Mouse (Mus musculus) adrenal gland, postnatal 36 days (tissue): Measurements from ENCODE around the gene Sytl3. TPM values are rescaled to one million over a fixed set of nuclear protein-coding genes. Genes with fewer than 3 reads are reported as not detected.
"Not testable (repeated sequence)": the region's sequence is repeated elsewhere in the genome, so short reads cannot be mapped to it uniquely, and the experiment has no call there.

Source experiments
- DNase-seq, 2 experiments: peaks; one replicate each; pipeline ENCODE4 v3.0.0; 2021; ENCODE audit warnings: mixed read lengths in 1 of 2
- total RNA-seq, 2 experiments: library from RNA; stranded (reverse); gene quantifications; 2 replicates each; pipeline ENCODE4 v1.2.3; 2021

Sytl3 gene
- total RNA-seq, 2 experiments from 2014 or later = 0.20 TPM; not detected in 1

DNA sequence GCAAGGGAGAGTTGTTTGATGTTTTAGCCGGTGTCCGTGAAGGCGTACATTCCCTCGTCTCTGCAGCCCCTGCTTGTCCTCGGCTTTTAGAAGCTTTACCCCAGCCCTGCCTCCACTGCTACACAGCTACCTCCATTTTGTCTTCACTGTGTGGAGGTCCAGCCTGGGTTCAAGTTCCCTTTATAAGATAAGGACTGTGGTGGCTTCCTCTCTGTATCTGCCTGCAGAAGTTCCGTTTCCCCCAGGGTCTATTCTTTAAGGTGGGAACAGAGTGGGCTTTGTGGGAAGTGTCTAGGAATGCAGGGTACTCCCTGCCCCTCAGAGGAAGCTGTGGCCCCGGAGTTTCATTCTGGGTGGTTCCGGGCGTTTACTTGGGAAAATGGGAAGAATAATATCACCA lies 36.8 kb downstream of the Sytl3 start:
- DNase-seq = not testable (repeated sequence)

DNA sequence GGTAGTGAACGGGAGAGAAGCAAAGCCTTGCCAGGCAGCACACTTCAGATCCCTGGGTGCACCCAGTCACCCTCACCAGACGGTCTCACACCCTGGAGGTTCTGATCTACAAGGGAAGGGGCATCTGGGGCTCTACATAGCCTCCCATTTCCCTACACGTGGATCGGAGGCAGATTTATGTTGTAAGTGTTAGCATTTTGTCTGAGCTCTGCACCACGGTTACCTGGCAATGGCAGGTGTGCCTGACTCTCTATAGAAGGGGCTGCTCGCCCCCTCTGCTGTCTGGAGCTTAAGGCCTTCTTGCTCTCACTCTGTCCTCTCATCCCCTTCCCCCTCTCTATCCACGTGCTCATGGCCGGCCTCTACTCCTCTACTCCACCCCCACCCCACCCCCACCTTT lies 37.6 kb downstream of the Sytl3 start:
- not testable (repeated sequence) for DNase-seq

DNA sequence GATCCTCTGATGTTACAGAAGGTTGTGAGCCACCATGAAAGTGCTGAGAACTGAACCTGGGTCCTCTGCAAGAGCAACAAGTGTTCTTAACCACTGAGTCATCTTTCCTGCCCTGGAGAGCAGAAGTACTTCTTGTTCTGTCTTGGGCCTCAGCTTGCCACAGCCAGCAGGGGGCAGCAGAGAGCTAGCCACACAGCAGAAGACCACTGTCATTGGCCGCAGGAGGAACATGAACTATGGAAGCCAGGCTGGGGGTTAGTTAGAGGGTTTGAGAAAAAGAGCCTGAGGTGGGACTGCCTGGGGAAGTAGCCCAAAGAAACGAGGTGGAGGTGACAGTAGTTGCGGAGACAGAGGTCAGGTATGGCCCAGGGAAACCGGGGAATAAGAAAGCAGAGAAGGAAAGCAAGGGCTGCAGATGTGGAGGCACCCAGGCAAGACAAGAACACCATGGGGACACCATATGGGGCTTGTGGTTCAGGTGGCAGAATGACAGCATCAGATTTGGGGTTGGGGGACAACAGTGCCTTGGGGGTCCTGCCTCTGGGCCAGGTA lies 38.4 kb downstream of the Sytl3 start:
- DNase-seq = peak; percentile 57 to 59

DNA sequence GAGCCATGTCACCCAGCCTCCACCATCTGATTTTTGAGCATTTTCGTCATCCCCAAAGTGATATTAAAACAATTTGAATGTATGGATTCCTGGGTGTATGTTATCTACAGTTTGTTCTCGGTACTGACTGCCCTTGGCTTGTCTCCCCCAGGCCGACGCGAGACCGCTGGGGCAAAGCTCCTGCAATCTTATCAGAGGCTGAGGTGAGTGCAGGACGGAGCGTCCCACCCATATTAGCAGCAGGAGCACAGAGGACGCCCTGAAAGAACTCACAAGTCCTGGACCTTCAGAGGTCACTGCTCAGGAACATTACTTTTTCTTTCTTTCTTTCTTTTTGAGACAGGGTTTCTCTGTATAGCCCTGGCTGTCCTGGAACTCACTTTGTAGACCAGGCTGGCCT lies 40.6 kb downstream of the Sytl3 start:
- DNase-seq = not testable (repeated sequence)

DNA sequence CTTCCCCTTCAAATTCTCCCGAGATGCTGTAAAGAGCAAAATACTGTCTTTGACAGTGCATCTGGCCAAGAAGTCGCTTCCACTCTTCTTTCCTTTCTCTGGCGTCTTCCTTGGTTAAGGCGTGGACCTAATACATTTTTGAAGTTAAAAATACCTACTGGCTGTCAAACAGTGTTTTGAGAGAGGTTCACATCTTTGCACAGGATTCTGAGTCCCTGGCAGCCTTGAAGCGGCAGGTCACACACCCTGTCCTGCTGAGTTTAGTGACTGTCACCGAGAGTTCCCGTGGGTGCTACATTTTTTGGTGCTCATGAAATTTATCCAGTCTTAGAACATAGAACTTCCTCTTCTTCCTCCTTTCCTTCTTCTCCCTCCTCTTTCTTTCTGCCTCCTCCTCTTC lies 41.2 kb downstream of the Sytl3 start:
- not testable (repeated sequence) for DNase-seq

DNA sequence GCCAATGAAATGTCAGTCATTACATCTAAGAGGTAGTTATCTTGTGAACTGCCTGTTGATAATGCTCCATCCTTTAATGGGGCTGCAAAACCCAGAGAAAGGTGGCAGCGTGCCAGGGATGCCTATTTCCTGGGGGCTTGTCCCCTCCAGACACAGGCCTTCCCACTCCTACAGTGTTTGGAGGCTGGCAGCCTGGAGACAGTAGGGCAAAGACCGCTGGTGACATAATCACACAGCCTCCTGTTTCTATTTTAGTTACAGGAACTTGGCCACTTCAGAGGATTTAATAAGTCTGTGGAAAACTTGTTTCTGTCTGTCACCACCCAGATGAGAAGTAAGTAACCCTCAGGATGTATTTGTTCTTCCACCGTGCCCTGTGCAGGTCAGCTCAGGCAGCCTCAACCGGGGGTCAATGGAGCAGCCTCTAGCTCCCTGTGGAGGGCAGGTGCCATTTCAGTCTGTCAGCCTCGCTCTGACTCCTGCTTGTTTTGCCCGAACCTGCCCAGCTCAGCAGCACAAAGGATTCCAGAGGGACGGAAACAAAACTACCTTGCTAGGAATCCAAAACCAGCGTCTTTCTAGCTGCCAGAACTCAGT lies 43.8 kb downstream of the Sytl3 start:
- DNase-seq = not testable (repeated sequence)

DNA sequence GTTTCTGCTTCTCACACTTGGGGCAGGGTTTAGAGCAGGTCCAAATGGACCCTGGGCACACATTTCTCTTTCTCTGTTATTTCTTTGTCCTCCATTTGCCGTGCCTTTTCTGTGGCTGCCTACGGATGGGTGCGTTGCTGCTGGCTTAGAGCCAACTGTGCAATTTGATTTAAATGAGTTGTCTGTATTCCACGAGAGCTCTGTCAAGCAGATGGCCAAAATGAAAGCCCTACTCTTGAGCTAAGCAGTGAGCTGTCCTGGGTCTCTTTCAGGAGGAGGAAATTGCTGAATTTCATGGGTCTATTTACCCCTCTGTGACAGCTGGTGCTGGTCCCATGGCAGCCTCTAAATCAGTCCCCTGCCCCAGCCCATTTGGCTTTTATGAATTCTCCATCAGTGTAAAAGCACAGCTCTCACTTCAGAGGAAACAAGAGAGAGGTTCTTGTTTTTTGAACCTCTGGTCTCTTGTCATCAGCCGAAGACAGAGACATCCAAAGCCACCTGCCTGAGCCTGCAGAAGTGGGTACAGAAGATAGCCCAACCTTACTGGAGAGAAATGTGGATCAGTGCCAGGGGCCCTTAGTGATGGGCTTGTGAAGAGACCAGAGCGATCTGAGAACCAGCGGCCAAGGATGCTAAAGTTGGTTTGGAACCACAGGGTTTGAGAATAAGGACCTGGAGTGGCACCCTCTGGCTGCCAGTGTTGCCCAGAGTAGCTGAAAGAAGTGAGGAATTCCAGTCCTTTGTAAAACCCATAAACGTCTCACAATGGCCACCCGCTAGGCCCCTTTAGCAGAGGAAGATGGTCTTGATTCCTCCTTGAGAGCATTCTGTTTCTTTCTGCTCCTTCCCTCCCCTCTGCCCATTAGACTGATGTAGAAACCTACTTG lies 44.7 kb downstream of the Sytl3 start:
- DNase-seq = not testable (repeated sequence)

DNA sequence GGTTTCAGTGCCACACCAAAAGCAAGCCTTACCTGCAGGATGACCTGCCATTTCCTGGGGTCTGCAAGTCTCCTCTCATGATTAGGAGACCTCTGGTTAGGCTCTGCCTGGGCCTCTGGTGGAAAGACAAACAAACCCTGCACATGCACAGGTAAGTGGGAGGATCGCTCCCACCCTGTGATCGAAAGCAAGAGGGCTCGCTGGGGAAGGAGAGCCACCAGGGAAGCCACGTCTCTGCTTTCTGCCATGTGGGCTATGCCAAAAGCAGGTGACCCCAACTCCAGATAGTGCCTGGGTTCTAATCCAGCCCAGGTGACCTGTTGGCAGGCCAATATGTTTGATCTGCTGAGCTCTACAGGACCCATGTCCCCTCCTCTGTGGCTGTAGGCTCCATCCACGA lies 47.6 kb downstream of the Sytl3 start:
- not testable (repeated sequence) for DNase-seq

DNA sequence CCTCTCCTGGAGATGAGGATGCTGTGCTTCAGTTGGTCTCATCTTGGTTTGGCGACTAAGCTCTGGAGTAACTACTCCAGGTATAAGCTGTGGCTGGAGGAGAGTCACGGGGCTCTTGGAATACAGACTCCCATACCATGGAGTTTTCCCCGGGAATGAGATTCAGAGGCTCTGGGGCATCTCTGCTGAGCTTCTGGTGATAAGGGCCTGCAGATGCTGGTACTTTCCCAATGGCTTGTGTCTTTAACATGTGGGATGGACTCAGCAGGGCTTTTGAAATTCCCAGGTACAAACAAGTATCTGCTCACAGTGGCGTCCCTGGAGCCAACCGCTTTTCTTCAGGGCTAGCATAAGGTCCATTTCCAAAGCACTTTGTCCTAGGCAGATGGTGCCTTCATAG lies 48.5 kb downstream of the Sytl3 start:
- not testable (repeated sequence) for DNase-seq

DNA sequence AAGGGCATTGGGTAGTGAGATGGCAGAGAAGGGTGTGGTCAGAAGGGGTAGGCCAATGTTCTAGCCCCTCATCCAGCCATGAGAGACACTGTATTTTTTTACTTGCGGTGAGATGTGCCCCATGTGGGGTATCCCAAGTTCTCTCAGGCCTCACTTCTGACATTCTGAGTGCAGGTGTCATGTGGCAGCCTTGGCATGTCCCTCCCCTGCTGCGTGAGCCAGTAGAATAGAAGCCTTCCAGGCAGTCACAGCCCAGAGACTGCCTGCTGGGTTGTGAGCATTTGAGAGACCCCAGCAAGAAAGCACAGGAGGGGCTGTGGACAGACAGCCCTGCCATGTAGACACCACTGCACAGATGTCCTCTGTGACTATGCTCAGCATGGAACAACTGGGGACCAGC lies 49.3 kb downstream of the Sytl3 start:
- not testable (repeated sequence) for DNase-seq

DNA sequence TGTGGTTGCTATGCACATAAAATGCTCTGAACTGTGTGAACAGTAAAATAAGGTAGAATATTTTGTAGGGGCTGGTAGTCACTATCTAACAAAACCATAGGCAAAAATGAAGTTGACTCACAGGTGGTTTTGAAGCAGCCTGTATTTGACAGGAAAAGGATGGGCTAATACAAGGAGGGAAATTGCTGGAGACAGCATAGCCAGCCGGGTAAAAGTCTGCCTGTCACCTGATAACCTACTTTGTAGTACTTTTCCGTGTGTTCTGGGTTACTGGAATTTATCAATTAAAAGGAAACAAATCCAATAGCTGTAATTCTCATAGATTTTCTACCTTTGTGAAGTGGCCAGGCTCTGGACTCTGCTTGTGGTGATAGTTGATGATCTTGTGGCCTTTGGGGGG lies 54.6 kb downstream of the Sytl3 start:
- DNase-seq = not testable (repeated sequence)

DNA sequence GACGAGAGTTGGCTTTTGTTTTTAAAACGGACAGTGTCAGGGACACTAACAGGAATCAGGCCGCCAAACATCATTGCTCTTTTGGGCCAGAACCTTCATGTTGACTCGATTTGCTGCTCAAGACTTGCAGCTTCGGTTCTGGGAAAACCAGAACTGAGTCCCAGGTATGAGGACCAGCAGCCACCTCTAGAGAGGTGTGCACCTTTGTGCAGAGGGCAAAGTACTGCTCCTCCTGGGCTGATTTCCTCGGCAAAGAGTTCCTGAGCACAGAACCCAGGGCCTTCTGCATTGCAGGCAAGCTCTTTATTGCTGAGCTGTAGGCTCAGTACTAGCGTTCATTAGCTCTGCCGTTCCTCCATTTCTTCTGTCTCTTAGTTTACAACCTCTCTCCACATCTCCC lies 55.1 kb downstream of the Sytl3 start:
- not testable (repeated sequence) for DNase-seq

DNA sequence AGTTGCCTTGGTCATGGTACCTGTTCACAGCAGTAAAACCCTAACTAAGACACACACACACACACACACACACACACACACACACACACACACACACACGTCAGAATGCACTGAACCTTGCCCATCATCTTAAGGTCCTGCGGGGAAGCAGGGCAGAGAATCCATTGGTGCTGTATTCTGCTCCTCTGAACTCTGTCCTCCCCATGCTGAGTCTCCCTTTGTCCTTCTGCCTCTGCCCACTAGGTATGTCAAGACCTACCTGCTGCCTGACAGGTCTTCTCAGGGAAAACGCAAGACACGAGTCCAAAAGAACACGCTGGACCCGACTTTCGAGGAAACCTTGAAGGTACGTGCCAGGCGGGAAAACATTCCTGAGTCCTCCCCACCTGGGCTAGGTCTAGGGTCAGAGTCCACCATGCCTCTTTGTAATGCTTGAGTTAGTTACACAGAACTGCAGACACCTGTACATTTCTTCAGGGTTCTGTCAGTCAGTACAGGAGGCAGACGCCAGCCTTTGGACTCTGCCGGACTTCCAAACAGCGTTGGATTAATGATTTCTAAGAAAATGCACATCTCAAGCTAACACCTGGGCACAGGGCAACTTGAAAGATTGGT lies 69.2 kb downstream of the Sytl3 start:
- no peak for DNase-seq

DNA sequence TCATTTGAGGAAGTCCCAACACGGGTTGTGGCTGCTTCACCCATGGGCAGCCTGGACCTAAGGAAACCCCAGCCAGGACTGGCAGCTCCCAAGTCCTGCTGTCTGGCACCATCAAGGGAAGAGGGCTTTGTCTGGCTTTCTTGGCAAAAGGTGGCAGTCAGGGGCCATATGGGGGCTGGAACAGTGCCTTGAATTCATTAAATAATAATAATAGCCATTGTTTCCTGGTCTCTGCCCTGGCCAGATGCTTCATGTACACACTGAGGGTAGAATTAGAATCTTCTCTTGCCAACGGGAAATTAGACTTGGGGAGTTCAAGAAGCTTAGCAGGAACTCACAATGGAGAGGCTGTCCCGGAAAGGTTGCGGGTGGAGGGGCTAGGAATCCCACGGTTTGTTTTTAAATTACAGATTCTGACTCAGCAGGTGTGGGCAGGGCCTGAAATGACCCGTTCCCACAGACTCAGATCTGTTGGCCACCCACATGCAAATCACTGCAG lies 70.4 kb downstream of the Sytl3 start:
- no peak for DNase-seq

DNA sequence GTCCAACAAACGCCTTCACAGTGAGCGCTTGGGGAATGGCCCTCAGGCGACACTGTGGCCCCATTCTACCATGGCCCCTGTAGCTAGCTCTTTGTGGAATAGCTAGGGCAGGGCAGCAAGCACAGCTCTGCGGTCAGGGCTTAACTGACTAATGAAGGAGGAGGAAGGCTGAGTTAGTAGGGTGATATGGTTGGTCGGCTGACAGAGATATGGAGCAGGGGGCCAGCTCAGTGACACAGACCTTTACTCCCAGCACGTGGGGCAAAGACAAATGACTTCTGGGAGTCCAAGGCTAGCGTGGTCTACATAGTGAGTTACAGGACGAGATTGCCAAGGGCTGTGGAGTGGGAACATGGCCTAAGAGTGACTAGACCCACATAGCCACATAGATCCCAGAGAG lies 72.2 kb downstream of the Sytl3 start:
- no peak for DNase-seq

DNA sequence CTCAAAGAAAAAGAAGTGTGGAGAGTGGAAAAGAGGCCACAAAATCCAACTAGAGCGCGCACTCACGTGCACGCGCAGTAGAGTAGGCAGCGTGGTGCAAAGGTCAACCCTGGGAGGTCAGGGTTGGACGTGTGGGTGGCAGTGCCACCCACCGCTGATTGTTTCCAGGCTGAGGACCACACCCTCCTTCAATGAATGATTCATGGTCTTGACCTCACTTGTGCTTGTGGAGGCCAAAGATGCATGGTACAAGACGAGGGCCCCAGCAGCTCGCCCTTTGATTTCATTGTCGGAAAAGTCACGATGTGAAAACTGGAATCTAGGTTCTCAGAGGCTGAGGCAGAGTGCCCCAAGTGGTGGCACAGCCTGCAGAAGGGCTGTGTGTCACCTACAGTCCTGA lies 72.7 kb downstream of the Sytl3 start:
- no peak for DNase-seq

DNA sequence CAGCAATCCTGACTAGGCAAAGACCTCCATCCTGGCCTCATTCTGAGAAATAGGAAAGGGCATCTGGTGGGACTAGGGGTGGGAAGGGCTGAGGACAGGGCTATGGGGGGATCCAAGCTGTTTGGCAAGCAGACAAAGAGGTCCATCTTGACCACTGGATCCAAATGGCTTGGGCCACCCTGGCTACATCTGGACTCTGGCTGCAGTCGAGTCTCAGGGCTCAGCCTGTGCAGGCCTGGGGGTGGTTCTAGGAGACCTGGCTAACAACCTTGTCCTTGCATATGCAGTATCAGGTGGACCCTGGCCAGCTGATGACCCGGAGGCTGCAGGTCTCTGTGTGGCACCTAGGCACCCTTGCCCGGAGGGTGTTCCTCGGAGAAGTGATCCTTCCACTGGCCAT lies 73.8 kb downstream of the Sytl3 start:
- DNase-seq = no peak

DNA sequence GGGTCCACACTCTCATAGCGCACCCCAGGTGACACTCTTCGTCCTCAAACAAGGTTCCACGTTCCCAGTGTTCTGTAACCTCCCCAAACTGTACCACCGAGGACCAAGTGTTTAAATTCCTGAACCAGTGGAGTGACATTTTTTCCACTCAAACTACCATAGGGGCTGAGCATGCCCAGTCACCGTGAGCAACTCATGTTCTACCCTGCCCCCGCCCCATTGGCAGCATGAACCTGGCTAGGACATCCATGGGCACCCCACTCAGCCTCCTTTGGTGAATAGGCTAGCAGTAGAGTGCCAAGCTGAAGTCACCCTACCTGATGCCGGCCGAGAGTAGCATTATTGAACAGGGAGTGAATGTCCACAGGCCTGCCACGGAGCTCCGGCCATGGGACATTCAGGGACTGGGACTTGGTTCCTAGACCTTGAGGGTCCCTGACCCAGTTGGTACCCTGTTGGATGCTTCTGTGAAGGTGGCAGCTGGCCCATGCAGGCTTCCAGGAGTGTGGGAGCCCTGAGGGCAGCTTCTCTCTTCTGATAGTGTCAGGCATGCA lies 74.5 kb downstream of the Sytl3 start:
- DNase-seq = no peak

DNA sequence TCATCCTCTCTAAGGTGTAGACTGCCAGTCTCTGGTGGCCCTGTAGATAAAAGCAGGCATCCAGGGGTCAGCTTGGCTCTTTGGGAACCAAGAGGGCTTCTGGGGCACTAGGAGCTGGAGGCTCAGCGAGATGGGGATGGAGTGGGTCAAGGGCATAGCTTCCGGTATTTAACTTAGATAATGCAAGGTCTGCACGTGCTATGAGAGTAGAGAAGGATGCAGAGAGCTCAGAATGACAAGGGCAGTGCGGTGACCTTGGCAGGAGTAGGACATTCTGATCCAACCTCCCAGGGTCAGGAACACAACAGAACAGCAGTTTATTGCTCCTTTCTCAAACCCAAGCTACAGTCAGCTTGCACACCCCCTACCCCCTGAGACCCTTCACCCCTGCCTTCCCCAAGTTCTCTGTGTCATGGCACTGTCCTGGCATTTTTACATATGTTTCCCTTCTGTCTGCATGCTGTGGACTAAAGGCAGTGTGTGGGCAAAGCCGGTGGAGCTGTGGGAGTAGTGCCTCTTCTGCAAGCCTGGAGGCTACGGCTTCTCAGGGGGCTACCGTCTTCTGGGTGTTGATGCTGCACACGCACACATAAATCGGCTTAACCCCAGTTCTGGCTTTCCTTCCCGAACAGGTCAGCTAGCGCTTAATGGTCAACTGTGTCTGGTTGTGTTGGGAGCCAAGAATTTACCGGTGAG lies 76.0 kb downstream of the Sytl3 start:
- DNase-seq = peak in 1 of 2 experiments; percentile 32

DNA sequence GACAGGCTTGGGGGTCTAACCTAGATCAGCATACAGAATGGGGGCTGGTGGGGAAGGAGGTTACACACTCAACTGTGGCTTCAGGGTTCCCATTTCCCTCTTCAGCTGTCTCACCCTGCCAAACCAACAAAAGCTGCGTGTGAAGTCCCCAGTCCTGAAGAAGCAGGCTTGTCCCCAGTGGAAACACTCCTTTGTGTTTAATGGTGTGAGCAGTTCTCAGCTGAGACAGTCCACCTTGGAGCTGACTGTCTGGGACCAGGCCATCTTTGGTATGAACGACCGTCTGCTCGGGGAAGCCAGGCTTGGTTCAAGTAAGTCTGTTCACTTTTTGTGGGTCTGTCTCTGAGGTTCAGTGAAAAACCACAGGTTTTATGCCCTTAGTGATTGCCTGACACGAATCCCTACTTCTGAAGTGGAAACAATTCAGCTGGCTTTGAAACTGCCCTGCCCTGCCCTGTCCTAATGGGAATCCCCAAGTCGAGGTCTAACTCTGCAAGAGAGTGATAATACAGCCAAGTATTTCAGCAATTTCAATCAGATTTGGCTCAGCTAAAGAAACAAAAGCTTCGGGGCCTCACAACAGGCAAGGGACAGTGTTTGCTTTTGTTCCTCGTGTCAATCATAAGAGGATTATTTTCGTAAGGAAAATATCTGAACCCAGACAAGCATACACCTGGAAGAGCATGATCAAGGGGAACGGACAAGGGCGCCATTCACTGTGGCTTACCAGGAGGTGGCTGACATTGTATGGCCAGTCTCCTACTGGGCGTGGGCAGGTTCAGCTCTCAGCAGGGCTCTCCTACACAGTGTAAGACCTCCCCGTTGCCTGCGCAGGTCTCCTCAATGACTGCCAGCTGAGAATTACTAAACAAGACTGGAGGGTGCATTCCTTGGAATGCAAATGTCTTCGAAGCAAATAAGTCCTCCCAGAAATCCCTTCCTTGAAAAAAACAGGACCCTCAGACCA lies 77.7 kb downstream of the Sytl3 start:
- no peak for DNase-seq
